Mouse (Mus musculus): ENCODE results near the gene Vamp4.
"Not testable (repeated sequence)": the region's sequence is repeated elsewhere in the genome, so short reads cannot be mapped to it uniquely, and the experiment has no call there.

GRCm38 (mm10) chr1:162635291-162635931, 65.1 kb downstream of the Vamp4 start:
- TF ChIP-seq GATA1 (IDR thresholded peaks at IDR 0.05; ENCODE audit: borderline replicate concordance, low read length); FLI1 (IDR thresholded peaks at IDR 0.05; ENCODE audit: low read length): not testable (repeated sequence)

Data from megakaryocyte, embryonic 14.5 days (primary cell).